Mouse (Mus musculus) brown adipose tissue, adult 24 weeks (tissue): ENCODE data around the gene Slc16a3. TPM values are rescaled to one million over a fixed set of nuclear protein-coding genes. Genes with fewer than 3 reads are reported as not detected.

Experiments used
- H3K27ac ChIP-seq: fragments of 200-500 bp; replicated peaks from 2 replicates; pipeline ENCODE4 v1.5.1; 2012; ENCODE audit warnings: low read depth, mild to moderate bottlenecking, low read length
- H3K4me1 ChIP-seq: fragments of 200-500 bp; 2 replicates; pipeline ENCODE4 v1.6.1; 2012; ENCODE audit warnings: low read length, mixed read lengths; ENCODE audit not compliant: control insufficient read depth, insufficient read depth, insufficient read length
- H3K4me3 ChIP-seq: fragments of 200-500 bp; 2 replicates; pipeline ENCODE4 v1.5.1; 2012; ENCODE audit warnings: low read depth, mild to moderate bottlenecking, low read length, moderate library complexity; ENCODE audit not compliant: insufficient read depth
- polyA plus RNA-seq: library from polyadenylated mRNA; stranded (reverse); fragments of >200 nt; gene quantifications from 2 replicates; pipeline ENCODE4 v1.2.4, GENCODE M21; 2012; ENCODE audit not compliant: missing spikeins, insufficient read depth, insufficient read length

Slc16a3 gene
- polyA plus RNA-seq, 1 experiment: 1.6 TPM

GRCm38 (mm10) chr11:121006184-121006583 is 57.9 kb downstream of the Slc16a3 start:
- no peak overlapping the region for H3K27ac ChIP-seq
- 0 out of 2 replicates have a peak, but pooled peaks cover 2% of the 10 kb centered on the region for H3K4me1 ChIP-seq
- no peak overlapping the region for H3K4me3 ChIP-seq

- no peaks in the 10 kb centered on the region for H3K4me1 ChIP-seq
- H3K27ac ChIP-seq: no peak overlapping the region
- H3K4me3 ChIP-seq: no peak overlapping the region
Measured at GRCm38 (mm10) chr11:121010044-121010755, 61.9 kb downstream of the Slc16a3 start.

Other genes with a start within 250 kb of the Slc16a3 start
- 66.6 and 68.4 TPM in 2 replicates for gene Cenpx, start 234.7 kb upstream of the Slc16a3 start, polyA plus RNA-seq
- 3.0 and 6.2 TPM in 2 replicates for gene Lrrc45, start 234.6 kb upstream of the Slc16a3 start, polyA plus RNA-seq
- 1.9 and 2.5 TPM in 2 replicates for gene Rac3, start 227.0 kb upstream of the Slc16a3 start, polyA plus RNA-seq
- 9.4 and 15.5 TPM in 2 replicates for gene Dcxr, start 221.2 kb upstream of the Slc16a3 start, polyA plus RNA-seq
- 20.9 and 26.0 TPM in 2 replicates for gene Cbr2, start 216.4 kb upstream of the Slc16a3 start, polyA plus RNA-seq
- gene Hmga1b, start 185.7 kb upstream of the Slc16a3 start, polyA plus RNA-seq: 14.9 and 15.4 TPM in 2 replicates
- gene Rfng, start 164.3 kb upstream of the Slc16a3 start, polyA plus RNA-seq: 14.0 and 15.1 TPM in 2 replicates
- gene Gps1, start 164.2 kb upstream of the Slc16a3 start, polyA plus RNA-seq: 48.9 and 60.0 TPM in 2 replicates
- gene Dus1l, start 152.1 kb upstream of the Slc16a3 start, polyA plus RNA-seq: 20.1 and 31.0 TPM in 2 replicates
- gene Fasn, start 123.9 kb upstream of the Slc16a3 start, polyA plus RNA-seq: 5,806 and 7,060 TPM in 2 replicates
- 7.1 and 11.1 TPM in 2 replicates for gene Ccdc57, start 15.6 kb upstream of the Slc16a3 start, polyA plus RNA-seq
- 33.8 and 36.5 TPM in 2 replicates for gene Csnk1d, start 42.9 kb downstream of the Slc16a3 start, polyA plus RNA-seq
- 2.3 TPM in 1 of 2 replicates, not detected in the other for gene Cd7, start 90.9 kb downstream of the Slc16a3 start, polyA plus RNA-seq
- gene Sectm1b, start 115.1 kb downstream of the Slc16a3 start, polyA plus RNA-seq: not detected in 2 replicates
- not detected in 2 replicates for gene Sectm1a, start 132.7 kb downstream of the Slc16a3 start, polyA plus RNA-seq
- not detected in 2 replicates for gene Tex19.2, start 170.2 kb downstream of the Slc16a3 start, polyA plus RNA-seq
- not detected in 2 replicates for gene Tex19.1, start 197.7 kb downstream of the Slc16a3 start, polyA plus RNA-seq
- gene Uts2r, start 211.8 kb downstream of the Slc16a3 start, polyA plus RNA-seq: not detected in 2 replicates